Comparison of ENCODE assay signal across 28 mouse cellular contexts in the genomic region with DNA sequence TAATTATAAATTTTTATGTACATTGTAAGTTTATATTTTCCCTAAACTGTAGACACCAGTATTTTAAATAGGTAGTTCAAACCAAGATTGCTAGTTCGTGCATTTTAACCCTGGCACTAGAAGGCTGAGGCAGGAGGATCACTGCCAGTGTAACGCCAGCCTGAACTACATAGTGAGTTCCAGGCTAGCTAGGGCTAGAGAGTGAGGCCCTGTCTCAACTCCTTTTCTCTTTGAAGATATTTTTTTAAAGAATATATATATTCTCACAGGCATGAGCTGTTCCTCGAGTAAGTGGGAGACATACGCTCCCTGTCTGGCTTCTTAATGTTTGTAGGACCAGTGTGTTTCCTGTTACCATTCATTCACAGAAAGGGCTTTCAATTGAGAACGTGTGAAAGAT.
"Had no signal": no experiment of that assay in that cellular context is flagged by ENCODE, and none has a peak within 500 bp of the region (broad histone marks: within the 10 kb centered on the region; RNA-seq: fewer than 3 reads in every experiment).

No protein-coding gene starts in this region.

- ATAC-seq: forebrain, embryonic 13.5 days; forebrain, embryonic 14.5 days; forebrain, embryonic 15.5 days; forebrain, embryonic 16.5 days; forebrain, postnatal 0 days had no signal

- DNase-seq: cerebellum, adult 2 months; cerebellum, adult 8-10 months; cerebellum, adult 9-10 months; cerebellum, adult 9-11 months; cerebellum, postnatal 10 days; cerebellum, postnatal 14 days; cerebellum, postnatal 25 days; cerebellum, postnatal 36 days; embryo, embryonic 11 days; forebrain, postnatal 0 days; gastrocnemius, adult 2 months; gastrocnemius, postnatal 10 days; gastrocnemius, postnatal 14 days; gastrocnemius, postnatal 25 days; gastrocnemius, postnatal 36 days; heart, adult 18-20 months; heart, adult 2 months had no signal

- H3K27ac ChIP-seq: embryonic facial prominence, embryonic 10.5 days; embryonic facial prominence, embryonic 12.5 days; embryonic facial prominence, embryonic 13.5 days; embryonic facial prominence, embryonic 15.5 days; forebrain, embryonic 10.5 days; forebrain, embryonic 12.5 days; forebrain, embryonic 13.5 days; forebrain, embryonic 15.5 days; gastrocnemius, adult 2 months; heart, adult 2 months had no signal

- H3K27me3 ChIP-seq: embryonic facial prominence, embryonic 12.5 days; embryonic facial prominence, embryonic 13.5 days; embryonic facial prominence, embryonic 15.5 days; forebrain, embryonic 12.5 days; forebrain, embryonic 13.5 days; forebrain, embryonic 15.5 days had no signal

- H3K4me3 ChIP-seq: embryonic facial prominence, embryonic 10.5 days; embryonic facial prominence, embryonic 12.5 days; embryonic facial prominence, embryonic 13.5 days; embryonic facial prominence, embryonic 15.5 days; erythroblast, embryonic 14.5 days; forebrain, embryonic 10.5 days; forebrain, embryonic 12.5 days; forebrain, embryonic 13.5 days; forebrain, embryonic 15.5 days; gastrocnemius, adult 2 months; heart, adult 2 months had no signal

- H3K4me1 ChIP-seq: embryonic facial prominence, embryonic 10.5 days; embryonic facial prominence, embryonic 12.5 days; embryonic facial prominence, embryonic 13.5 days; embryonic facial prominence, embryonic 15.5 days; forebrain, embryonic 13.5 days; forebrain, embryonic 15.5 days had no signal

- H3K9ac ChIP-seq: embryonic facial prominence, embryonic 12.5 days; embryonic facial prominence, embryonic 13.5 days; embryonic facial prominence, embryonic 15.5 days; forebrain, embryonic 12.5 days; forebrain, embryonic 13.5 days; forebrain, embryonic 15.5 days; forebrain, postnatal 0 days had no signal

- H3K4me2 ChIP-seq: embryonic facial prominence, embryonic 12.5 days; embryonic facial prominence, embryonic 13.5 days; embryonic facial prominence, embryonic 15.5 days; forebrain, embryonic 12.5 days; forebrain, embryonic 13.5 days; forebrain, embryonic 15.5 days had no signal
